Mouse (Mus musculus) neural tube, embryonic 14.5 days (tissue): ENCODE data around the gene Ankrd12. TPM values are rescaled to one million over a fixed set of nuclear protein-coding genes. Genes with fewer than 3 reads are reported as not detected.

ENCODE experiments used
- ATAC-seq: fragments of 200-750 bp; cut with Nextera tagmentation; 2 replicates; pipeline ENCODE4 v1.8.0; 2017; ENCODE audit warnings: low read depth, mild to moderate bottlenecking, moderate TSS enrichment, moderate library complexity
- H3K27ac ChIP-seq: fragments of 300-500 bp; sonication (generic); 2 replicates; pipeline ENCODE4 v1.5.1; 2014; ENCODE audit warnings: low read depth, mild to moderate bottlenecking, control low read depth, low read length, moderate library complexity, mixed read lengths
- H3K27me3 ChIP-seq: fragments of 300-500 bp; sonication (generic); 2 replicates; pipeline ENCODE4 v1.6.1; 2014; ENCODE audit warnings: low read length; ENCODE audit not compliant: control insufficient read depth, insufficient read depth
- H3K36me3 ChIP-seq: fragments of 300-500 bp; sonication (generic); 2 replicates; pipeline ENCODE4 v1.6.1; 2014; ENCODE audit warnings: low read length, mixed read lengths; ENCODE audit not compliant: control insufficient read depth, insufficient read depth
- H3K4me1 ChIP-seq: fragments of 300-500 bp; sonication (generic); 2 replicates; pipeline ENCODE4 v1.6.1; 2014; ENCODE audit warnings: low read length; ENCODE audit not compliant: control insufficient read depth, insufficient read depth
- H3K4me2 ChIP-seq: fragments of 300-500 bp; sonication (generic); 2 replicates; pipeline ENCODE4 v1.6.1; 2014; ENCODE audit warnings: mild to moderate bottlenecking, low read depth, low read length, control low read depth
- H3K4me3 ChIP-seq: fragments of 300-500 bp; sonication (generic); 2 replicates; pipeline ENCODE4 v1.5.1; 2014; ENCODE audit warnings: low read depth, low read length, control low read depth, mixed read lengths
- H3K9ac ChIP-seq: fragments of 300-500 bp; sonication (generic); replicated peaks from 2 replicates; pipeline ENCODE4 v1.6.1; 2014; ENCODE audit warnings: low read depth, mild to moderate bottlenecking, control low read depth, low read length, mixed read lengths
- H3K9me3 ChIP-seq: fragments of 300-500 bp; sonication (generic); 2 replicates; pipeline ENCODE4 v1.6.1; 2016; ENCODE audit warnings: low read length; ENCODE audit not compliant: control insufficient read depth
- WGBS: fragments of 180-500 bp; shearing (Covaris S2); extraction: QIAGEN DNeasy Blood & Tissue Kit; methylation state at CpG from one replicate; pipeline ENCODE4 v1.1.7; 2014; 5-methylcytosine and 5-hydroxymethylcytosine counted together
- polyA plus RNA-seq: library from polyadenylated mRNA; unstranded; fragments of >200 nt; fragmentation: Nextera tagmentation; extraction: Ambion mirVana; gene quantifications from 2 replicates; pipeline ENCODE4 v1.2.1, GENCODE M21; 2014

Ankrd12 gene
- 184 and 193 TPM in 2 replicates for polyA plus RNA-seq

DNA sequence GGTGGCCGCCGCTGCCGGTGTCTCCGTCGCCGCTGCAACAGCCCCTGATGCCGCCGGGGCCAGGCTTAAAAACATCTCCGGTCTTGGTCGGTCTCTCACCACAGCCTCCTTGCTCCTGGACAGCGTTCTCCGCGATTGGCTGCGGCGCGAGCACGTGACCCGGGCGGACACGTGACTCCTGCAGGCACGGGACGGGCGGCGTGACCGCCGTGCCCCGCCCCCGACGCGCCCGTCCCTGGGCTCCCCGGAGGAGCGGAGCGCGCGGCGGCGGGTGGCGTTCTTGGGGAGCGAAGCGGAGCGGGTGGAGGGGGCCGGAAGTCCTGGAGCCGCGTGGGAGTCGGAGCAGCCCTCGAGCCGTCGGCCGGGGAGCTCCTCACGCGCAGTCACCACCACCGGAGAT is at the start of gene Ankrd12:
Gene Ankrd12, minus strand, starts transcription at position 156 of the 400 bp plus-strand sequence.
- peaks cover 12% of the 10 kb centered on the region for H3K4me1 ChIP-seq
- ATAC-seq: peak; percentile 98
- H3K9me3 ChIP-seq: no peaks in the 10 kb centered on the region
- peak within 1 kb of the TSS; percentile 78 for H3K4me2 ChIP-seq
- no peaks in the 10 kb centered on the region for H3K27me3 ChIP-seq
- peak within 1 kb of the TSS; percentile 93 for H3K27ac ChIP-seq
- under 1% methylated on average over 47 of the region's 53 CpGs for WGBS
- H3K4me3 ChIP-seq: peak within 1 kb of the TSS; percentile 87
- peak within 1 kb of the TSS; percentile 86 for H3K9ac ChIP-seq
- peaks cover 25% of the 10 kb centered on the region for H3K36me3 ChIP-seq

DNA sequence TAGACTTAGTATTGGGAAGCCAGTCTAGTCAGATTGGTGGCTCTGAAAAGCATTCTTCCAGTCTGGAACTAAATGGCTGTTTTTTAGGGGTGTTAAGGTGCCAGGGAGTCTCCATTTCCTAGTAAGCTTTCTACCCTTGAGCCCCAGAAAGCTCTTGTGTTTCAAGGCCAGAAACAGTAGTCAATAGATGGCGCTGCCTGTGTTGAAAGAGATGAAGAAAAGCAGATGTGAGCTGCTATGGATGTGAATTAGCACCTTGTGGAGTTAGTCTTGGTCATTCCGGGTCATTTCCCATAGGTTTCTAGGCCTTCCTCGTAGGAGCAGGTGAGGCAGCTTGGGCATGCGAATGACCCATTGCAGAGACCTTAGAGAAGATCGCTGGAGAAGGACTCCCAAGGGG is 48.3 kb upstream of the Ankrd12 start:
- no peak overlapping the region for H3K9ac ChIP-seq
- ATAC-seq: no peak
- H3K4me3 ChIP-seq: no peak overlapping the region
- no peaks in the 10 kb centered on the region for H3K36me3 ChIP-seq
- H3K27ac ChIP-seq: no peak overlapping the region
- no peaks in the 10 kb centered on the region for H3K9me3 ChIP-seq
- 79% methylated on average over 5 of the region's 5 CpGs for WGBS
- H3K4me1 ChIP-seq: peaks cover 6% of the 10 kb centered on the region; the same call in 1 of the 2 replicates
- H3K4me2 ChIP-seq: no peak overlapping the region
- H3K27me3 ChIP-seq: no peaks in the 10 kb centered on the region

DNA sequence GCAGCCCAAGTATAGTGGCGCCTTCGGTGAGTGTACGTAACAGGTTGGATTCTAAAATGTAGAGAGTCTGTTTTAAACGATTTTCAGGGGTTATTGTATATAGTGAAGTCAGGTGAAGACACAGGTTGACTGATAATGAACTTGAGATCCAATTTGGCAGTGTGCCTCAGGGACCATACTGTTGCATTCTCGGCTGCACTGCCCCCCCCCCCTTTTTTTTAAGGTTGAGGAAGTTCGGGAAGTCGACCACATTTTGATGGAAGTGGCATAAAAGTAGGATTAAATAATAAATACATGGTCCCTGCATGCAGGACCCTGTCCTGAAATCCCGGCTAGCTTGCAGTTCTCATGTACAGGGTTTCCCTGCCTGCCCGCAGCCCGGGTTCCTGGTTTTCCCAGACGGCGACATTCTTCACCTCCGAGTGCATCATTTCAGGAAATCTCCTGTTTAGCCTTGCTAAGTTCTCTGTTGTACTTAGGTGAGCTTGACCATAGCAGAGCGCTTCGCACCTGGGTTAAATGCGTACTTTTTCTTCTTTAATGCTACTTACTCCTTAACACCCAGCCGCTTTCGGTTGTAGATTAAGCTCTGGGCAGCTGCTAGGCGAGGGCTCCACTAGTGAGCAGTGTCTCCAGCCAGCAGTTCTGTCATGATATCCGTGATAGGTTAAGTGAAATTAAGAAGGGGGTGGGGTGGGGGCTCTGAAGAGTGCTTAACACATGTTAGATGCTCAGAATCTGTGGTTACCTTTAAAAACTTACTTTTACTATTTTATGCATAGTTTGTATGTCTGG is 47.1 kb upstream of the Ankrd12 start:
- Histone ChIP-seq H3K27me3 (no peaks in the 10 kb centered on the region), H3K4me2 (peak overlapping the region; percentile 48), H3K27ac (no peak overlapping the region), H3K9ac (peak overlapping the region; percentile 49), H3K4me1 (peaks cover 6% of the 10 kb centered on the region; the same call in 1 of the 2 replicates), H3K4me3 (peak overlapping the region; percentile 54), H3K36me3 (peaks cover 8% of the 10 kb centered on the region; the same call in 1 of the 2 replicates), H3K9me3 (no peaks in the 10 kb centered on the region)
- WGBS: 2% methylated on average over 20 of the region's 20 CpGs
- peak; percentile 26 for ATAC-seq

DNA sequence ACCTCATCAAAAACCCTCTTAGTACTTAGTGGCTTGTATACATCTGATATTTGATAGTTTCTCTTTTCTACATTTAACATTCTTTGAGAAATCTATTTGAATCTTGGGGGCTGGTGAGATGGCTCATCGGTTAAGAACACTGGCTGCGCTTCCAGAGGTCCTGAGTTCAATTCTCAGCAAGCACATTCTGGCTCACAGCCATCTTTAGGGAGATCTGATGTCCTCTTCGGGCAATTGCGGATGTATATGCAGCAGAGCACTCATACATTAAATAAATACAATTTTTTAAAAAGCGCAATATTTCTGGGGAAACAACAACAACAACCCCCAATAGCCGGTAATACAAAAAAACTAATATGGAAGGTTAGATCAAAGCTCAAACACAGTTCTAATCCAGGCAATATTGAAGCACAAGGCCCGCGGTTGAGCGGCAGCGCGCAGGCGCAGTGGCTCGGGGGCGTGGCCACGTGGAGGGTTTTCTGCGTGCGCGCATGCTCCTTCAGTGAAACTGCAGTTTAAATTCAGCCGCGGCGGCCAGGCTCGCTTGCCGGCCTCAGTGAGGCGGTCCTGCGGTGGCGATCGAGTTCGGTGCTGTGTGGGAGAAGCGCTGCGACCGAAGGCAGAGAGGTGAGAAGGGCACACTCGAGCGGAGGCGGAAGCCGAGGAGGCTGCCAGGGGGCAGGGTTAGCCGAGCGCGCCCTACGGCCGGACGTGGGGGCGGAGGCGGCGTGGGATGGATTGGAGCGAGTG is 46.4 kb upstream of the Ankrd12 start, which contains the start of gene Ddx11:
Gene Ddx11, plus strand, starts transcription at position 455 of the 750 bp plus-strand sequence.
- Histone ChIP-seq H3K4me3 (peak within 1 kb of the TSS; percentile 54), H3K36me3 (peaks cover 15% of the 10 kb centered on the region; the same call in 1 of the 2 replicates), H3K4me2 (peak within 1 kb of the TSS; percentile 48), H3K4me1 (peaks cover 6% of the 10 kb centered on the region; the same call in 1 of the 2 replicates), H3K9me3 (no peaks in the 10 kb centered on the region), H3K9ac (peak within 1 kb of the TSS; percentile 49), H3K27ac (no peak within 1 kb of the TSS), H3K27me3 (no peaks in the 10 kb centered on the region)
- peak; percentile 87 for ATAC-seq
- WGBS: 5% methylated on average over 45 of the region's 45 CpGs

DNA sequence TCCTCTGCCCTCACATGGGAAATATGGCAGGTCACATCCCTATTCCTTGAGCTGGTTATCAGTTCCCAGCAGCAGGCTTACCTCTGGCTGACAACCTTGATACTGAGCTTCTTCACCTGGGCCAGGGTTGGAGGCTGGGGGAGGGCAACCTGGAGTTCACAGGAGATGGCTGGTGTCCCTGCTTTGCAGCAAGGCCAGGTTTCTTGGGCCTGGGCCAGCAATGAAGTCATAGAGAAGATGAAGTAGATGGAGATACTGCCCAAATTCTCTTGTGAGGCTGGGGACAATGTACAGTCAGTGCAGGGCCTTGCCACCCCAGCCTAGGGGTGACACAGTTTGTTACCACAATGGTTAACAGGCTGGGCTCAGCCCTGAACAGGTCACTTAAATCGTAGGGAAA is 43.8 kb upstream of the Ankrd12 start:
- H3K9me3 ChIP-seq: no peaks in the 10 kb centered on the region
- no peak overlapping the region for H3K27ac ChIP-seq
- H3K4me2 ChIP-seq: no peak overlapping the region
- H3K4me3 ChIP-seq: no peak overlapping the region
- H3K9ac ChIP-seq: no peak overlapping the region
- no peaks in the 10 kb centered on the region for H3K27me3 ChIP-seq
- H3K36me3 ChIP-seq: peaks cover 38% of the 10 kb centered on the region
- peaks cover 6% of the 10 kb centered on the region; the same call in 1 of the 2 replicates for H3K4me1 ChIP-seq
- no peak for ATAC-seq
- WGBS: 71% methylated on average over 1 of the region's 1 CpGs

DNA sequence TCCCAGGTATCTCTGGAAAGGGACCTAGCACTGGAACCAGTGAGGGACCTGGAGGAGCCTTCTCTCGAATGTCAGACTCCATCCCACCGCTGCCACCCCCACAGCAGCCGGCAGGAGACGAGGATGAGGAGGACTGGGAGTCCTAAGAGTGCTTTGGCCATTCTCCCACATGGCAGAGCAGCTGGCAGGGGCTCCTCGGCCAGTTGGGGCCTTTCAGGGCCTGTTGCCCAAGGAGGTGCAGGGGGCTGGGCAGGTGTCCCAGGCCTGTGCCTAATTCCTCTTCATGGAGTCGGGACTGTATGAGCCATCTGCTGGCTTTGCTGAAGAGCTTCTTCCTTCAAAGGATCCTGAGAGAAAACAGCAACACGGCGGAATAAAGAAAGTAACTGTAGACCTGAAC is 42.1 kb upstream of the Ankrd12 start:
- no peak overlapping the region for H3K27ac ChIP-seq
- peaks cover 3% of the 10 kb centered on the region; the same call in 1 of the 2 replicates for H3K4me1 ChIP-seq
- no peak for ATAC-seq
- H3K9ac ChIP-seq: no peak overlapping the region
- WGBS: 86% methylated on average over 8 of the region's 8 CpGs
- no peaks in the 10 kb centered on the region for H3K27me3 ChIP-seq
- H3K36me3 ChIP-seq: peaks cover 51% of the 10 kb centered on the region
- H3K4me3 ChIP-seq: no peak overlapping the region
- no peaks in the 10 kb centered on the region for H3K9me3 ChIP-seq
- H3K4me2 ChIP-seq: no peak overlapping the region

DNA sequence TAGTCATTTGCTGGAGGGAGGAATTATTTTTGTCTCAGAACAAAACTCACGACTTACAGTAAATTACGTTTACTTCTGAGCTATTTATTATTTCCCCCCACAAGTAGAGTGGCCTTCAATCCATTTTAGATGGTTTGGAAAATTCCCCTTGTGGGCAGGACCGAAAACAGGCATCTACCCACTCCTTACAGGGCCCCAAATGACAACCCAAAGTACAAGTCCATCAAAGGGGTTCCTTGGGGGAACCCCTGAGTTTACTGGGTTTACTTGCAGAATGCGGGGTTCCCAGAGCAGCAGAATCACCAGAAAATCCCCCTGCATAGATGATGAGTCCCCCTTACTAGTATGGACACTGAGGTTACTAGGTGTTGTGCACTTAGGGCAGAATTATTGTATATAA is 35.3 kb upstream of the Ankrd12 start:
- peaks cover 7% of the 10 kb centered on the region for H3K4me1 ChIP-seq
- no peaks in the 10 kb centered on the region for H3K27me3 ChIP-seq
- peak overlapping the region; percentile 64 for H3K9ac ChIP-seq
- WGBS: 53% methylated on average over 4 of the region's 4 CpGs
- H3K36me3 ChIP-seq: peaks cover 29% of the 10 kb centered on the region
- no peak overlapping the region for H3K27ac ChIP-seq
- peak overlapping the region; percentile 68 for H3K4me2 ChIP-seq
- H3K4me3 ChIP-seq: peak overlapping the region; percentile 57
- no peak for ATAC-seq
- H3K9me3 ChIP-seq: no peaks in the 10 kb centered on the region

DNA sequence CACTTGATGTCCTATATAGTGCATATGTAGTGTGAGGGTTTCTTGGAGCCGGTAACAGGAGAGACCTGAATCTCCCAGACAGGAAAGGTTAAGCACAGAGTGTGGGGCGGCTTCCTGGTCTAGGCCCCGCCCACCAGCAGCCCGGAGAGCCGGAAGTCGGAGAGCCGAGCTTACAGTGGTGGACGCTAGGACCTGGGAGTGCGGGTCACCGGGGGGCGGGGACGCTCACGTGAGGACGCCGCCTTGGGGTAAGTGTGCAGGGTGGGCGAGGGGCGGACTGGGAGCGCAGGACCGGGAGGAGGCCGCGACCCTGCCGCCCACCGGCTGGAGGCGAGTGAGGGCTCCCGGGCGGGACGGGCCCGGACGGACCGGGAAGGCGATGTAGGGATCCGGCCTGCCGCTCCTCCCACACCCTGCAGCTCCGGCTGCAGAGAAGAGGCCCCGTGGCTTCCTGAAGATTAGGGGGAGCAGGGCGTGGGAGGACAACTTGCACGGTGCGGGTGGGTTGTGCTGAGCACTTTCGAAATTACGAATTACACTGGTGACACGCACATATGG is 34.6 kb upstream of the Ankrd12 start, which contains the start of gene Washc1:
Gene Washc1, plus strand, starts transcription at position 144 of the 558 bp plus-strand sequence.
- H3K27ac ChIP-seq: no peak within 1 kb of the TSS
- under 1% methylated on average over 41 of the region's 41 CpGs for WGBS
- peak; percentile 97 for ATAC-seq

More for the DNA sequence above, 34.6 kb upstream of the Ankrd12 start, which contains the start of gene Washc1:
- H3K9ac ChIP-seq: peak within 1 kb of the TSS; percentile 64
- peak within 1 kb of the TSS; percentile 57 for H3K4me3 ChIP-seq
- H3K36me3 ChIP-seq: peaks cover 23% of the 10 kb centered on the region
- peak within 1 kb of the TSS; percentile 68 for H3K4me2 ChIP-seq
- H3K9me3 ChIP-seq: no peaks in the 10 kb centered on the region
- no peaks in the 10 kb centered on the region for H3K27me3 ChIP-seq
- peaks cover 7% of the 10 kb centered on the region for H3K4me1 ChIP-seq
